Mouse (Mus musculus): ENCODE measurements around the gene Ndufs1.

The Ndufs1 gene

GRCm38 (mm10) chr1:63115540-63115939 is 61.1 kb downstream of the Ndufs1 start:
- no peak for DNase-seq (ENCODE audit: low spot score in 2 of 2)

GRCm38 (mm10) chr1:63115096-63115495 is 61.5 kb downstream of the Ndufs1 start:
- DNase-seq (ENCODE audit: low spot score in 2 of 2), result no peak

- peak; percentile 71 to 72 for DNase-seq (ENCODE audit: low spot score in 2 of 2)
These were observed 62.4 kb downstream of the Ndufs1 start, which contains the start of gene Ino80d for GRCm38 (mm10) chr1:63114136-63114781. Gene Ino80d (minus strand): TSS chr1:63114667.

GRCm38 (mm10) chr1:63113274-63114135 is 63.1 kb downstream of the Ndufs1 start:
- DNase-seq (ENCODE audit: low spot score in 2 of 2), result peak; percentile 63 to 71

- peak in 1 of 2 experiments; percentile 28 for DNase-seq (ENCODE audit: low spot score in 2 of 2)
These were observed 63.8 kb downstream of the Ndufs1 start for GRCm38 (mm10) chr1:63112865-63113261.

GRCm38 (mm10) chr1:63112151-63112864 is 64.3 kb downstream of the Ndufs1 start:
- no peak for DNase-seq (ENCODE audit: low spot score in 2 of 2)

GRCm38 (mm10) chr1:63110536-63111285 is 65.9 kb downstream of the Ndufs1 start:
- DNase-seq (ENCODE audit: low spot score in 2 of 2), result no peak

- no peak for DNase-seq (ENCODE audit: low spot score in 2 of 2)
These were observed 68.9 kb downstream of the Ndufs1 start for GRCm38 (mm10) chr1:63107614-63108327.

GRCm38 (mm10) chr1:63102758-63103451 is 73.7 kb downstream of the Ndufs1 start:
- no peak for DNase-seq (ENCODE audit: low spot score in 2 of 2)

- DNase-seq (ENCODE audit: low spot score in 2 of 2), result no peak
These were observed 76.4 kb downstream of the Ndufs1 start for GRCm38 (mm10) chr1:63100196-63100595.

GRCm38 (mm10) chr1:63098831-63099230 is 77.8 kb downstream of the Ndufs1 start:
- DNase-seq (ENCODE audit: low spot score in 2 of 2), result no peak

- no peak for DNase-seq (ENCODE audit: low spot score in 2 of 2)
These were observed 80.6 kb downstream of the Ndufs1 start for GRCm38 (mm10) chr1:63096071-63096470.
